19 mouse cellular contexts compared by ENCODE assay signal in the genomic region with DNA sequence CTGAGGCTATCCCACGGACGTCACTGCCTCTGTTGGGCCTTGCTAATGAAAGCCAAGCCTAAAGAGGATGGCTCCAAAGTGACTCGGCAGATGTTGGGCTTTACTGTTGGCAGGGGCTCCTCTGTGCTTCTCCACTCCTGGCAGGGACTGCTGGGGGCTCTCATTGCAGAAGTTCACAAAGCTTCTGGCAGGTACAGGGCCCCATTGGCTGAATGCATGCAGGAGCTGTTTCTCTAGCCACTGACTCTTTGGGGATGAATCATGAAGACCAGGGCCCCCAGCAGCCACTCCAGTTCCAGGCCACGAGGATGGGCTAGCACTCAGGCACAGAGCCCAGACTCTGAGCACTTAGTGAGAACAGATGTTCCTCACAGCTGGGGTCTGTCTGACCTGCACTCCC. TPM values are rescaled to one million over a fixed set of nuclear protein-coding genes. Genes with fewer than 3 reads are reported as not detected.
"Had no signal": no experiment of that assay in that cellular context is flagged by ENCODE, and none has a peak within 500 bp of the region (broad histone marks: within the 10 kb centered on the region; RNA-seq: fewer than 3 reads in every experiment).

No protein-coding gene starts in this region.

- H3K36me3 ChIP-seq: liver, embryonic 13.5 days; lung, embryonic 15.5 days; midbrain, embryonic 12.5 days had no signal

- H3K27ac ChIP-seq: kidney, postnatal 0 days; liver, embryonic 13.5 days; lung, embryonic 15.5 days; macrophage; midbrain, embryonic 12.5 days had no signal

- H3K27me3 ChIP-seq: lung, embryonic 15.5 days; midbrain, embryonic 12.5 days had no signal

- H3K4me3 ChIP-seq: liver, embryonic 13.5 days; lung, embryonic 15.5 days; megakaryocyte, embryonic 14.5 days; midbrain, embryonic 12.5 days had no signal

- H3K4me2 ChIP-seq: liver, embryonic 13.5 days; lung, embryonic 15.5 days; midbrain, embryonic 12.5 days had no signal

- H3K4me1 ChIP-seq: liver, embryonic 13.5 days; lung, embryonic 15.5 days; megakaryocyte, embryonic 14.5 days; midbrain, embryonic 12.5 days had no signal

- DNase-seq: kidney, postnatal 36 days; layer of hippocampus, adult 9-11 months; left cerebral cortex, postnatal 4 days; liver; liver, embryonic 13.5 days; liver, postnatal 0 days; lung, postnatal 14 days; right cerebral cortex, postnatal 25 days; thymus, postnatal 36 days had no signal

- ATAC-seq: liver, postnatal 0 days had no signal

- H3K9me3 ChIP-seq: liver, embryonic 13.5 days; lung, embryonic 15.5 days; megakaryocyte, embryonic 14.5 days; midbrain, embryonic 12.5 days had no signal

- H3K9ac ChIP-seq: liver, embryonic 13.5 days; liver, postnatal 0 days; lung, embryonic 15.5 days; midbrain, embryonic 12.5 days had no signal

RNA-seq across cellular contexts. Expression of a gene that starts 15.2 kb away (rescaled TPM):
- total RNA-seq: midbrain, postnatal 0 days had no signal
- polyA plus RNA-seq: liver, embryonic 13.5 days; liver, postnatal 0 days; lung, embryonic 15.5 days; macrophage; midbrain, embryonic 12.5 days; midbrain, postnatal 0 days; neural tube, embryonic 14.5 days; small intestine, adult 2 months; stomach, embryonic 16.5 days; thymus, postnatal 0 days had no signal
